Mouse (Mus musculus) ZHBTc4 (cell line): ENCODE data around the gene Hoxa5.
A peak's percentile ranks its signal among the peaks of the same experiment; 100 is the strongest.

Source experiments
- DNase-seq: peaks from one replicate; pipeline ENCODE4 v3.0.0-alpha.2; 2011; ENCODE audit warnings: low read depth, low spot score

Gene Hoxa5

DNA sequence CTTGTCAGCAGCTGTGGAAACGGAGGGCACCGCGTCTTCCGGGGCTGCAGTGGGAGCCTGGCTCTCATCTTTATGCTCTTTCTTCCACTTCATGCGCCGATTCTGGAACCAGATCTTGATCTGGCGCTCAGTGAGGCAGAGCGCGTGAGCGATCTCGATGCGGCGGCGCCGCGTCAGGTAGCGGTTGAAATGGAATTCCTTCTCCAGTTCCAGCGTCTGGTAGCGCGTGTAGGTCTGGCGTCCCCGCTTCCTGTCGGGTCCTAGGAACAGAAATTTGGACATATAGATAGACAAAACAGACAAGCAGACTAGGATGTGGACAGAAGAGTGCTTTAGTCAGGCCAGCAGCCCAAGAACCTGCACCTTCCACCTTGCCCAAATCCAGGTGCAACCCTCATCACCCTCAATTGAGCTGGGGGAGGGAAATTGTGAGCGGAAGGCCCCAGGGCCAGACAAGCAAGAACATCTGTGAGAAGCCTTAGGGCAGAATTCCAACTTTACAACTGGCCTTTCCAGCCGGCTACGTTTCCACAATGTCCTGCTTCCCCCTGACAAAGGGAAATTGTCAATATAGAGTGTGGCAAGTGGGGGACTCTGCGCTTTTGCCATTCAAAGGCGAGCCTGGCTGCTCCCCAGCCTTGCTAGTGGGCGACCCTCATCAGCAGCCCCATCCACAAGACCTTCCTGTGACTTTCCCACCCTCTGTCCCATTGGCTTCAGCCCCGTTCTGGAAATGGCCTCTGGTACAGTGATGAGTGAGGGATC is 11.6 kb upstream of the Hoxa5 start:
- DNase-seq: peak; percentile 66

DNA sequence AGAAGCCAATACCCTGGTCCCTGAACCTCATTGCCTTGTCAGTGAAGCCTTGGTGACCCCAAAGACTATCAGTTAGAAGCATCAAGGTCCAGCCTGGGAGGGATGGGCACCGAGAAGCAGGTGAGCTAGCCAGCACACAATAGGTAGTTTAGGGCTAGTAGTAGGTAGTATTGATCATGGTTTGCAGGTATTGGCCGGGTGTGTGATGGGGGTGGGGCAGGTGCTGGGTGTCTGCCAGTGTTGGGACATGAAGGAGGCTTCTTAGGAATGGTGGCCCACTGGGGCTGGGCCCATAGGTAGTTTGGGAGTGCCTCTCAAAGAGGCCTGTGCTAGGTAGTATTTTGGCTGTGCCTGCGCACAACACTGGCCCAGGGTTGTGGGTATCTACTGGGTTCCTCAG is 10.7 kb upstream of the Hoxa5 start:
- DNase-seq: peak; percentile 5

DNA sequence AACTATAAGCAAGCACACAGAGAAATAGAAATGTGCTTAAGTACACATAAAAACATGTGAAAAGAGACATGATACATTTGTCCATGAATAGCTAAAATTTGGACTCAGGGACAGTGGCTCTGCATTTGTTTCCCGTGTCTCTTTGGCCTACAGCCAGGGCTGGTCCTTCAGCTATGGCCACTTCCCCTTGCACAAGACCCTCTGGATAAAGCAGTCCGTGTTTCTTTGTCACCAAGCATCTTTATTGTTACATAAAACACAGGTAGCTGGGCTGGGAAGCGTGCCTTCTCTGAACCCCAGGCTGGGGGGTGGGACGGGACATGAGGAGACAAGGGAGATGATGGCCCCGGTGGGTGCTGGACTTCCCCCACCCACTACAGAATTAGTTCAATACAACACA is 9.9 kb upstream of the Hoxa5 start:
- no peak for DNase-seq

DNA sequence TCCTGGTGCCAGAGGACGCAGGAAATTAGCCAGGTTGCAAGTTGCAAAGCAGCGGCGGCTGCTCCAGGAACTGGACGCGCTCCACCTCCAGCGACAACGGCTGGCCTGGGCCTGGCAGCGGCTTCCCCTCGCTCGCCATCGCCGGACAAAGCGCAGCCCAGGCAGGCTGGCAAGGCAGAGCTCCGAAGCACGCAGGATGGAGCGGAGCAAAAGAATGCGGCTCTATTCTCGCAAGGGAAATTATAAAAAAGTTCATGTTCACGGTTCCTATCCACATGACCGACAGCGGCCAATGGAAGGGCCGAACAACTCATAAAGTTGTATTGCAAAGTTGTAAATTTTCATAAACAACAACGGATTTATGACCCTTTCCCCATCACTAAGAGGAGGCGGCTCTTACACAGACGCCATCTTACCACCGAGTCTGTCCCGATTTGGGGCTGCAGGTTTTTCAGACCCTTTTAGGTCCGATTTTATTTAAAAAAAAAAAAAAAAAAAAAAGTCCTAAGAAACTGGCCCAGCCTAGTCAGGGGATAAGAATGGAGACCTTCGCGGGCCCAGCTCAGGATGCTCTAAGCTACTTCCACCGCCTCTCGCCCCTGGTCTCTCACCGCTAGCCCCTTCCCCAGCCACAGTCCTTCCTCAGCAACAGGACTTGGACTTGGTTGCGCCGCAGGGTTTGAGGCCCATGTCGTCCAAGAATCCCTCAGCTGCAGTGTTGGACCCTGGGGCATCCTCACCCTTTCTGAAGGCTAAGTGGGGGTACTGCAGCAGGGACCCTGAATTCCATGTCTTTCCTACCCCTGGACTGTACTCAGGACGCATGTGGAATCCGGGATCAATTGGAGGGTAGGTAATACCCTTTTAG is 9.0 kb upstream of the Hoxa5 start, which contains the start of the genes Hoxa3 and Gm28308:
Gene Hoxa3, minus strand, starts transcription at position 218 of the 868 bp plus-strand sequence.
Gene Gm28308, minus strand, starts transcription at position 221 of the 868 bp plus-strand sequence.
- peak; percentile 10 for DNase-seq

GRCm38 (mm10) chr6:52212556-52213118 is 8.2 kb upstream of the Hoxa5 start:
- no peak for DNase-seq

DNA sequence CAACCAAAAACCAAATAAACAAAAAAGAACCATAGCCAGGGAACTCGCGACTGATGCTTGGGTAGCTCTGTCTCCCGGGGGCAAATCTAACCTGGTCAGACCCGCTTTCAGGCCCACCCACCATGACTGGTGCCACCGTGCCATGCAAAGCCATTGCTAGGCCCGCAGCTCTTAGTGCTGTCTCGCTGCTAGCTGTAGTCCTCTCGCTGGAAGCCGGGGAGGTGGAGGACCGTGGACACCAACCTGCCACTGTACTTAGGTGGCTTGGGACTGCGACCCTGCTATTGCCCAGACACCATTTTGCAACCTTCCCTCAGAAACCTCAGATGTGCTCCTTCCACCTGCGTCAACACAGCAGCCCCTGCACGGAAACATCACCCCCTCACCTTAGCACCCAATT is 7.6 kb upstream of the Hoxa5 start:
- no peak for DNase-seq

GRCm38 (mm10) chr6:52211170-52211935 is 7.0 kb upstream of the Hoxa5 start:
- peak; percentile 91 for DNase-seq

DNA sequence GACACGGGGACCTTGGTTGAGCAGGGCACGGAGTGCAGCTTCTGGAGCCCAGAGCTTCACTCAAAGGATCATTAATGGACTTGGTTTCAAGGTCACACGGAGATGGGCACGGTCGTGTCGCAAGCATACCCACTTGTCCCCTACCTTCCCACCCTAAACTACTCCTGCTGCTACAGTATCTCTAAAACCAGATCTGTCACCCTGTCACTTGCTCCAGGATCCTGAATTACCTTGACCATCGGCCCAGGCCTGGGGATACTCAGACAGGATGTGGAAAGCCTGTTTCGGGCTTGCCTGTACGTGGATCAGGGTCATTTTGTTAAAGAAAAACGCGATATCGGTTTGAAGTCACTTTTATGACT is 5.3 kb upstream of the Hoxa5 start:
- no peak for DNase-seq

DNA sequence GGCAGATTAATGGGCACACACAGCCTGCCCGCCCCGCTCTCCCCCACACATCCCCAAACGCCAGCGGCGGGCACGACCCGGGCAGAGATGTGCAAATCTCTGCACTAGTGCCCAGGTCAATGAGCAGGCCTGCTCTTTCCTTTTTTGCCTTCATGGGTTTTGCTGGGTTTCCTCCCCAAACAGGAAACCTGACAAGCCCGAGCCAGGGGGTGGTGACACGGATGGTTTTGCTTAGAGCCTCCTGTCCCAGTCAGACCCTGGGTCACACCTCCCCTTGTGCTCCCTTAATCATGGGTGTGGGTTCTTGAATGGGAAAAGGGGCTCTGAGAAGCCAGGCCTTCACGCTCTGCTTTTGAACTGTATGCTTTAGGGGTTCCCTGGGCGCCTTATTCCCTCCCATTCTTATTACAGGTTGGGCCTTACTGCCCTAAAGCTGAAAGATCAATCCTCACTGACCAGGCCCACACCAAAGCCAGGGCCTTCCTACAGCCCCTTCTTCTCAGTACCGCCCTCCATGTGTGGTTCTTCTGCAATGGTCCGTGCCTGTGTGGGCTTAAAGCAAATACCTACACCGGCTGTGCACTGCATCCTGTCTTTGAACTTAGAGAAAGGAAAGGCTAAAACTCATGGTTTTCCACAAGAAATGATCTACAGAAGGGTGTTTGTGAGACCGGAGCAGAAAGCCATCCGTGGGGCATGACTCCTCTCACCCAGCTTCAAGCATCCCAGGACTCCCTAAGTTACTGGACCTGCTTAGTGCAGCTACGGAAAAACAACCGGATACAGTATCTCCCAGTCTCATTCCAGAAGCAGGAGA is 4.7 kb upstream of the Hoxa5 start:
- peak; percentile 33 for DNase-seq

- peak; percentile 58 for DNase-seq
Observed at GRCm38 (mm10) chr6:52208072-52208867, 3.9 kb upstream of the Hoxa5 start, which contains the start of gene Hoxa6. Gene Hoxa6, minus strand, starts transcription at chr6:52208722.

DNA sequence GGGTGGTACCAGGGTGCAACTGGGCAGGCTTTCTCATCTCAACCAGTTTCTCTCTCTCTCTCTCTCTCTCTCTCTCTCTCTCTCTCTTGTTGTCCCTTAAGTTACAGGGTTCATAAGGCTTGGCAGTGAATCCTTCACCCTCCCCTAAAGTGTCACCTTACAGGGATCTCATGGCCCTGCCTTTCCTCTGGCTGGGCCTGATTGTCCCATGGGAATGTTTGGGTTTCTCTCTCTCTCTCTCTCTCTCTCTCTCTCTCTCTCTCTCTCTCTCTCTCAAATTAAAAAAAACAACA is 3.2 kb upstream of the Hoxa5 start:
- DNase-seq: no peak

GRCm38 (mm10) chr6:52206882-52207683 is 2.7 kb upstream of the Hoxa5 start:
- DNase-seq: peak; percentile 17

GRCm38 (mm10) chr6:52205638-52206621 is 1.5 kb upstream of the Hoxa5 start:
- peak; percentile 62 for DNase-seq

DNA sequence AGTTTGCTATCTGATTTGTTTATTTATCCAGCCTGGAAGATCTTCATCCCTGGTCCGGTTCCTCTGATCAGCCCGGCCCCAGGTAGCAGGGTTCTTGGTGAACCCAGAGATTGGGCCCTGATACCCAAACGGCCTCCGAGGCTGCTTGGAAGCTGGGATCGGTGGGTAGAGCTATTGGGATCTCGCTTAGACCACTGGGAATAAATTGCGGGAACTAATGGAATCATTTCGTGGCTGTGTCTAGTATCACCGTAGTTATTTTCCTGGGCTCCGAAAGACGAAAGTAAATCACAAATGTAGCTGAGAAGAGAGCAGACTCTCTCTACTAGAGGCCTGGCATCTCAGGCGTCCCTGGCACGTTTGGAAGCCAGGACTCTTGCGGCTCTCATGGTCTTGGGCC is 834 bp upstream of the Hoxa5 start:
- no peak for DNase-seq

GRCm38 (mm10) chr6:52203371-52204049 is 877 bp downstream of the Hoxa5 start:
- DNase-seq: peak; percentile 73

DNA sequence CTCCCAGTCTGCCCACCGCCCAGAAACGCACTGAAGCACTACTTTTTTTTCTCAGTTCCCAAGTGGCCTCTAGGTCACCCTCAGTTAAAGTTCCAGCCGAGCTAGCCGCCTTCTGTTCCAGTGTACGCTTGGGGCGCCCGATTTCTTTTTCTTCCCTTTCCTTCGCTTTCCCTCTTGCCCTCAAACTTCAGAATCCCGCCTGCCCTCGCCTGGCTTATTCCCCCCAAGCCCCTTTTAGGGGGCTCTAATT is 1.3 kb downstream of the Hoxa5 start:
- no peak for DNase-seq

DNA sequence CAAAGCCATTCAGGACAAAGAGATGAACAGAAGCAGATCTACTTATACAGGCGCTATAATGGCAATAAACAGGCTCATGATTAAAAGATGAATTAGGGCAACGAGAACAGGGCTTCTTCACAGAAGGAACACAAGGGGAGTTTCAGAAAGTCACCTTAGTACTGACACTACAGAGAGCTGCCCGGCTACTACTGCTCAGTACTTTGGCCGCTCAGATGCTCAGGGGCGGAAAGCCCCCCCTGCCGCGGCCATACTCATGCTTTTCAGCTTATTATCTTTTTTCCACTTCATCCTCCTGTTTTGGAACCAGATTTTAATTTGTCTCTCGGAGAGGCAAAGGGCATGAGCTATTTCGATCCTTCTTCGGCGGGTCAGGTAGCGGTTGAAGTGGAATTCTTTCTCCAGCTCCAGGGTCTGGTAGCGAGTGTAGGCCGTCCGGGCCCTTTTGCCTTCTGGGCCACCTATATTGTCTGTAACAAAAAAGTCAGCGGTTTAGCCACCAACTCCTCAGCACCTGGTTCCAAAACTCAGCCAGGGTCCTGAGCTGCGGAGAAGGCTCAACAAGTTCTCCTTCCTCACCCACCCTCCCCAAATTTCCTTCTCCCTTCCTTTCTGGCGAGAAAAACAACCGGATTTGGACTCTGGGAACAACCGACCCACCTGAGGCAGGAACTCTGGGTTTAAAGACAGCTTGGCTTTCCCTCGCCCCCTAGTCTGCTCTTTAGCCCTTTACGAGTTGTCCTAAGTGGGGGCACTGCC is 1.8 kb downstream of the Hoxa5 start:
- peak; percentile 62 for DNase-seq
